Mouse (Mus musculus) cerebellum, postnatal 14 days (tissue): ENCODE results near the gene Myo15.
"Not testable (repeated sequence)": the region's sequence is repeated elsewhere in the genome, so short reads cannot be mapped to it uniquely, and the experiment has no call there.

Experiments
- DNase-seq, 2 experiments: peaks; one replicate each; pipeline ENCODE4 v3.0.0; 2021; ENCODE audit warnings: mixed read lengths in 2 of 2

Gene Myo15

GRCm38 (mm10) chr11:60508950-60509349, 39.8 kb downstream of the Myo15 start:
- DNase-seq: no peak

- no peak for DNase-seq
These were observed 40.4 kb downstream of the Myo15 start for GRCm38 (mm10) chr11:60509500-60509899.

- DNase-seq: no peak
These were observed 42.8 kb downstream of the Myo15 start for GRCm38 (mm10) chr11:60511893-60512292.

GRCm38 (mm10) chr11:60512520-60512919, 43.4 kb downstream of the Myo15 start:
- DNase-seq: no peak

GRCm38 (mm10) chr11:60514941-60515340, 45.8 kb downstream of the Myo15 start:
- DNase-seq: no peak

GRCm38 (mm10) chr11:60518305-60518704, 49.2 kb downstream of the Myo15 start:
- DNase-seq: no peak

GRCm38 (mm10) chr11:60522027-60522426, 52.9 kb downstream of the Myo15 start:
- no peak for DNase-seq

- DNase-seq: no peak
These were observed 53.7 kb downstream of the Myo15 start for GRCm38 (mm10) chr11:60522661-60523365.

GRCm38 (mm10) chr11:60526461-60526860, 57.3 kb downstream of the Myo15 start:
- DNase-seq: peak in 1 of 2 experiments; percentile 26

GRCm38 (mm10) chr11:60535676-60536075, 66.5 kb downstream of the Myo15 start:
- DNase-seq: no peak

- peak; percentile 47 to 49 for DNase-seq
These were observed 67.2 kb downstream of the Myo15 start, which contains the start of gene Alkbh5 for GRCm38 (mm10) chr11:60536180-60536858. TSS of gene Alkbh5 (plus strand) at chr11:60536381.

GRCm38 (mm10) chr11:60536859-60537467, 67.8 kb downstream of the Myo15 start:
- DNase-seq: peak; percentile 95 to 96

GRCm38 (mm10) chr11:60537468-60538347, 68.6 kb downstream of the Myo15 start:
- peak; percentile 97 to 98 for DNase-seq

- peak; percentile 37 to 50 for DNase-seq
These were observed 69.5 kb downstream of the Myo15 start for GRCm38 (mm10) chr11:60538371-60539281.

GRCm38 (mm10) chr11:60539540-60539939, 70.4 kb downstream of the Myo15 start:
- DNase-seq: no peak

GRCm38 (mm10) chr11:60540002-60540610, 71.0 kb downstream of the Myo15 start:
- DNase-seq: no peak

GRCm38 (mm10) chr11:60540761-60541160, 71.6 kb downstream of the Myo15 start:
- no peak for DNase-seq

GRCm38 (mm10) chr11:60541831-60542230, 72.7 kb downstream of the Myo15 start:
- DNase-seq: no peak

GRCm38 (mm10) chr11:60543211-60543610, 74.1 kb downstream of the Myo15 start:
- not testable (repeated sequence) for DNase-seq

GRCm38 (mm10) chr11:60545433-60545832, 76.3 kb downstream of the Myo15 start:
- DNase-seq: no peak

GRCm38 (mm10) chr11:60548112-60548511, 79.0 kb downstream of the Myo15 start:
- DNase-seq: no peak
